Mouse (Mus musculus) forebrain, embryonic 11.5 days (tissue): Measurements from ENCODE around the gene Slc38a7. TPM values are rescaled to one million over a fixed set of nuclear protein-coding genes. Genes with fewer than 3 reads are reported as not detected.
"Not testable (repeated sequence)": the region's sequence is repeated elsewhere in the genome, so short reads cannot be mapped to it uniquely, and the experiment has no call there.

Source experiments
- ATAC-seq: fragments of 200-750 bp; cut with Nextera tagmentation; replicated peaks from 2 replicates; pipeline ENCODE4 v1.8.0; 2017; ENCODE audit warnings: moderate TSS enrichment; ENCODE audit not compliant: low FRiP score
- DNase-seq: peaks from one replicate; pipeline ENCODE4 v3.0.0-alpha.2; 2017; ENCODE audit warnings: low spot score
- H3K27ac ChIP-seq: fragments of 300-500 bp; sonication (generic); 2 replicates; pipeline ENCODE4 v1.5.1; 2014; ENCODE audit warnings: low read depth, low read length
- H3K27me3 ChIP-seq: fragments of 300-500 bp; sonication (generic); 2 replicates; pipeline ENCODE4 v1.6.1; 2014; ENCODE audit warnings: mild to moderate bottlenecking, low read length, mixed read lengths; ENCODE audit not compliant: control insufficient read depth, insufficient read depth
- H3K36me3 ChIP-seq: fragments of 300-500 bp; sonication (generic); 2 replicates; pipeline ENCODE4 v1.6.1; 2014; ENCODE audit warnings: mild to moderate bottlenecking, low read length, moderate library complexity, mixed read lengths; ENCODE audit not compliant: control insufficient read depth, insufficient read depth
- H3K4me1 ChIP-seq: fragments of 300-500 bp; sonication (generic); replicated peaks from 2 replicates; pipeline ENCODE4 v1.6.1; 2014; ENCODE audit warnings: low read length, mixed read lengths; ENCODE audit not compliant: control insufficient read depth, insufficient read depth
- H3K4me2 ChIP-seq: fragments of 300-500 bp; sonication (generic); 2 replicates; pipeline ENCODE4 v1.6.1; 2014; ENCODE audit warnings: low read depth, mild to moderate bottlenecking, low read length, moderate library complexity, mixed read lengths; ENCODE audit not compliant: severe bottlenecking
- H3K4me3 ChIP-seq: fragments of 300-500 bp; sonication (generic); 2 replicates; pipeline ENCODE4 v1.5.1; 2014; ENCODE audit warnings: low read depth, low read length
- H3K9ac ChIP-seq: fragments of 300-500 bp; sonication (generic); 2 replicates; pipeline ENCODE4 v1.6.1; 2014; ENCODE audit warnings: low read length
- H3K9me3 ChIP-seq: fragments of 300-500 bp; sonication (generic); 2 replicates; pipeline ENCODE4 v1.6.1; 2016; ENCODE audit warnings: low read length, mixed read lengths; ENCODE audit not compliant: control insufficient read depth
- WGBS: fragments of 180-500 bp; shearing (Covaris S2); extraction: QIAGEN DNeasy Blood & Tissue Kit; methylation state at CpG from one replicate; pipeline ENCODE4 v1.1.7; 2014; 5-methylcytosine and 5-hydroxymethylcytosine counted together
- polyA plus RNA-seq: library from polyadenylated mRNA; unstranded; fragments of >200 nt; fragmentation: Nextera tagmentation; extraction: Ambion mirVana; gene quantifications from 2 replicates; pipeline ENCODE4 v1.2.1, GENCODE M21; 2014

Gene Slc38a7
- polyA plus RNA-seq, 1 experiment from 2014 or later, result 20.3 TPM

GRCm38 (mm10) chr8:95864851-95865250 lies 11.5 kb upstream of the Slc38a7 start:
- H3K27ac ChIP-seq, H3K27me3 ChIP-seq, H3K9ac ChIP-seq, H3K9me3 ChIP-seq, H3K4me1 ChIP-seq, ATAC-seq, DNase-seq, H3K4me3 ChIP-seq, H3K4me2 ChIP-seq: not testable (repeated sequence)
- WGBS, result 96% methylated on average over 17 of the region's 18 CpGs
- H3K36me3 ChIP-seq, result peaks cover 13% of the 10 kb centered on the region; the same call in 1 of the 2 replicates

- not testable (repeated sequence) for DNase-seq, H3K27me3 ChIP-seq, H3K9ac ChIP-seq, H3K9me3 ChIP-seq, H3K4me1 ChIP-seq, H3K4me3 ChIP-seq, ATAC-seq, H3K4me2 ChIP-seq, H3K27ac ChIP-seq
- peaks cover 13% of the 10 kb centered on the region; the same call in 1 of the 2 replicates for H3K36me3 ChIP-seq
- WGBS, result 90% methylated on average over 10 of the region's 11 CpGs
Observed at GRCm38 (mm10) chr8:95863761-95864440, 10.6 kb upstream of the Slc38a7 start.

DNA sequence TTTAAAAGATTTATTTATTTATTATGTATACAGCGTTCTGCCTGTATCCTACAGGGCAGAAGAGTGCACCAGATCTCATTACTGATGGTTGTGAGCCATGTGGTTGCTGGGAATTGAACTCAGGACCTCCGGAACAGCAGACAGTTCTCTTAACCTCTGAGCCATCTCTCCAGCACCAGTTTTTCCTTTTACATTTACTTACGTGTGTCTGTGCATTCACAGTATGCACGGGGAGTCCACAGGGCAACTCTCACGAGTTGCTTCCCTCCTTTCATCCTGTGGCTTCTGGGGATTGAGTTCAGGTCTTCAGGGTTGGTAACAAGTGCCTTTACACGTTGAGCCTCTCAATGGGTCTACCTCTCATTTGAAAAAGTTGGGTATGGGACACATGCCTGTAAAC lies 835 bp upstream of the Slc38a7 start:
- no peak overlapping the region for H3K27ac ChIP-seq
- no peaks in the 10 kb centered on the region for H3K36me3 ChIP-seq
- ATAC-seq, result no peak
- no peaks in the 10 kb centered on the region for H3K27me3 ChIP-seq
- H3K9me3 ChIP-seq, result no peaks in the 10 kb centered on the region
- no peak overlapping the region for H3K4me3 ChIP-seq
- no peak overlapping the region for H3K4me2 ChIP-seq
- peaks cover 3% of the 10 kb centered on the region; the same call in 1 of the 2 replicates for H3K4me1 ChIP-seq
- no peak overlapping the region for H3K9ac ChIP-seq
- DNase-seq, result no peak
- 85% methylated on average over 6 of the region's 6 CpGs for whole genome bisulfite sequencing

DNA sequence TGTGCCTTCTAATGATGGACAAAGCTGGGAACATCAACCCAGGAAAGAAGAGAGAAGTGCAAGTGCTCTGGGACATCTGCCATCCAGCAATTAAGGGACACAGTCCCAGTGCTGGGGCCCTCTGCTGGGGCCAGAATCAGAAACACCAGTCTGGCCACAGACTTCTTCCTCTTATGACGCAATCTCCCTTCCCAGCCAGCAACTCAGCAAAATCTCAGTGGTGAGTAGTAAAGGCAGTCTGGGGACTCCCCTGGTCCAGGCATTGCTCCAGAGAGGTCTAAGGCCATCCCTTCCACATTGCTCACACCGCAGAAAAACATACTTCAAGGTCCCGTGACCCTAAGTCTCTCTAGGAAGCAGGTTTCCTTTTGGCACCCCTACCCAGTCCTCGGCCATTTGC lies 1.0 kb downstream of the Slc38a7 start:
- H3K4me3 ChIP-seq, result peak overlapping the region; percentile 71; the same call in 1 of the 2 replicates
- H3K9me3 ChIP-seq, result no peaks in the 10 kb centered on the region
- no peaks in the 10 kb centered on the region for H3K36me3 ChIP-seq
- no peak for ATAC-seq
- peaks cover 3% of the 10 kb centered on the region; the same call in 1 of the 2 replicates for H3K4me1 ChIP-seq
- 81% methylated on average over 4 of the region's 4 CpGs for WGBS
- no peak for DNase-seq
- H3K9ac ChIP-seq, result no peak overlapping the region; the same call in 1 of the 2 replicates
- no peaks in the 10 kb centered on the region for H3K27me3 ChIP-seq
- peak overlapping the region; percentile 87 for H3K4me2 ChIP-seq
- no peak overlapping the region for H3K27ac ChIP-seq

- DNase-seq, result no peak
- ATAC-seq, result no peak
- 95% methylated on average over 2 of the region's 2 CpGs for WGBS
Observed at GRCm38 (mm10) chr8:95850326-95850725, 3.0 kb downstream of the Slc38a7 start.

DNA sequence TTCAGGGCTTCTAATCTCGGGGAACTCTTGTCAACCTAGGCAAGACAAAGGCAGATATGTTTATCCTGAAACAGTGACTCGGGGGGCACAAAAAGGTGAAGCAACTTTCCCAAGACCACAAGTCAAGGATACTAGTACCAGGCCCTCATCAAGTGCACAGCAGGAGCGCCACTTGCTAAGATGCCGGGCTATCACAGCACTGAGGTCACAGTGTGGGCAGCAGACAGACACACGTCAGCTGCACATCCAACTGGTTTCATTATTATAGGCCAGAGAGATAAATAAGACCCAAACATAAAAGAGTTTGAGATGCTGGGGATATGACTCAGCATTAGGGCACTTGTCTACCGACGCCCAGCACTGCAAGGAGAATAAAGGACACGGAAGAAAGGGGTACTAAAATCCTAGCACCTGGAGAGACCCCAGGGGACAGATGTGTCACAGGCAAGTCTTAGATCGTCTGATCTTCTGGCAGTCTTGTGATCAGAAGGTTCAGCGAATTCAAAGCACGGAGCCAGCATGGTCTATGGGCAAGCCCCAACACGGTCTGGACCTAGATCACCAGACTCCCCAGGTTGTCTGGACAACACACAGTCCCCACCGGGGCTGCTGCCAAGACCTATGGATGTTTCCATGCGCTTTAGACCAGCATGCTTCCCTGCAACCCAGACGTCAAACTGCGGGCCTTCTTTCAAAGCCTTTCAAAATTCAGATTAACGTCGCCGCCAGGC lies 4.4 kb downstream of the Slc38a7 start:
- no peaks in the 10 kb centered on the region for H3K9me3 ChIP-seq
- H3K4me1 ChIP-seq, result peaks cover 3% of the 10 kb centered on the region; the same call in 1 of the 2 replicates
- H3K4me2 ChIP-seq, result no peak overlapping the region
- H3K27ac ChIP-seq, result no peak overlapping the region
- H3K27me3 ChIP-seq, result no peaks in the 10 kb centered on the region
- no peak for DNase-seq
- H3K36me3 ChIP-seq, result no peaks in the 10 kb centered on the region
- H3K9ac ChIP-seq, result no peak overlapping the region
- no peak overlapping the region for H3K4me3 ChIP-seq
- ATAC-seq, result no peak
- 94% methylated on average over 19 of the region's 19 CpGs for WGBS

More at GRCm38 (mm10) chr8:95850326-95850725, 3.0 kb downstream of the Slc38a7 start:
- no peak overlapping the region for H3K9ac ChIP-seq
- no peak overlapping the region for H3K4me3 ChIP-seq
- no peaks in the 10 kb centered on the region for H3K9me3 ChIP-seq
- peaks cover 3% of the 10 kb centered on the region; the same call in 1 of the 2 replicates for H3K4me1 ChIP-seq
- H3K27ac ChIP-seq, result no peak overlapping the region
- H3K36me3 ChIP-seq, result no peaks in the 10 kb centered on the region
- H3K27me3 ChIP-seq, result no peaks in the 10 kb centered on the region
- H3K4me2 ChIP-seq, result no peak overlapping the region

- 79% methylated on average over 24 of the region's 24 CpGs for WGBS
- no peak overlapping the region for H3K4me3 ChIP-seq
- no peak for ATAC-seq
- no peaks in the 10 kb centered on the region for H3K9me3 ChIP-seq
- H3K36me3 ChIP-seq, result no peaks in the 10 kb centered on the region; the same call in 1 of the 2 replicates
- peaks cover 3% of the 10 kb centered on the region; the same call in 1 of the 2 replicates for H3K4me1 ChIP-seq
- no peak overlapping the region for H3K4me2 ChIP-seq
- DNase-seq, result no peak
- no peak overlapping the region for H3K27ac ChIP-seq
- H3K27me3 ChIP-seq, result no peaks in the 10 kb centered on the region
- H3K9ac ChIP-seq, result no peak overlapping the region
Observed at GRCm38 (mm10) chr8:95848061-95848551, 5.2 kb downstream of the Slc38a7 start.

DNA sequence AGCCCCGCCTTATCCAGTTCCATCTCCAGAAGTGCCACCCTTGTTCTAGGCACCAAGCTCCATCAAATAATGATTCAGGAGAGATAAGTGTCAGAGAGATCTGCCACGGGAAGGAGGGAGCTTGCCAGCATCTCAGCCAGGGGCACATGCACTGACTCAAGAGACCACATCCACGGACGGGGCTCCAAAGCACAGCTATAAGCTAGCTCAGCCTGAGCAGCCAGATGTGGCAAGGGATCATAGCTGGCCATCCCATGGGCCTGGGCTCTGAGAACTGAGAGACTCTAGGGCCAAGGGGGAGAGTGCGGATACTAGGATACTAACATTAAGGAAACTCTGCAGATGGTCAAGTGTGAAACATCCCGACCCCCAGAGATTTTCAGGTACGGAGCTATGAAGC lies 8.3 kb downstream of the Slc38a7 start:
- ATAC-seq (no peak), DNase-seq (no peak)
- Histone ChIP-seq H3K27ac (no peak overlapping the region), H3K4me2 (no peak overlapping the region), H3K9ac (no peak overlapping the region), H3K4me3 (no peak overlapping the region), H3K36me3 (no peaks in the 10 kb centered on the region; the same call in 1 of the 2 replicates), H3K4me1 (no peaks in the 10 kb centered on the region), H3K9me3 (no peaks in the 10 kb centered on the region), H3K27me3 (no peaks in the 10 kb centered on the region)
- WGBS, result 90% methylated on average over 7 of the region's 7 CpGs
